ENCODE assay signal across 18 mouse cellular contexts in genomic region chr5:133218801-133219200, GRCm38 (mm10).
DNase-seq lines count a peak whose midpoint lies in the region; ATAC-seq and TF ChIP-seq lines count a peak whose summit lies in the region.
"Had no signal": no experiment of that assay in that cellular context is flagged by ENCODE, and none has a peak within 500 bp of the region (broad histone marks: within the 10 kb centered on the region; RNA-seq: fewer than 3 reads in every experiment).

No protein-coding gene starts in this region.

- 40% methylated on average over 3 of the region's 3 CpGs for WGBS in embryonic facial prominence, embryonic 11.5 days
- 58% methylated on average over 3 of the region's 3 CpGs for WGBS in embryonic facial prominence, embryonic 10.5 days

- no peaks in the 10 kb centered on the region for H3K4me1 ChIP-seq in embryonic facial prominence, embryonic 11.5 days (ENCODE audit: control insufficient read depth, insufficient read depth, low read length)
- peaks cover 4% of the 10 kb centered on the region; the same call in 1 of the 2 replicates for H3K4me1 ChIP-seq in embryonic facial prominence, embryonic 10.5 days
- H3K4me1 ChIP-seq: forebrain, embryonic 15.5 days had no signal

- ATAC-seq in embryonic facial prominence, embryonic 11.5 days (replicated peaks; ENCODE audit: insufficient number of reproducible peaks, low FRiP score, low TSS enrichment, low read depth): no peak
- ATAC-seq in granulocyte monocyte progenitor cell, adult 5-6 weeks (replicated peaks; ENCODE audit: poor library complexity, severe bottlenecking): no peak
- ATAC-seq: forebrain, embryonic 15.5 days; forebrain, postnatal 0 days had no signal

- no peaks in the 10 kb centered on the region for H3K9me3 ChIP-seq in embryonic facial prominence, embryonic 11.5 days (replicated peaks; ENCODE audit: control insufficient read depth, low read length)
- H3K9me3 ChIP-seq in embryonic facial prominence, embryonic 10.5 days: no peaks in the 10 kb centered on the region
- H3K9me3 ChIP-seq: embryonic facial prominence, embryonic 12.5 days; forebrain, embryonic 15.5 days had no signal

- peak; percentile 76 for DNase-seq in embryonic facial prominence, embryonic 11.5 days (ENCODE audit: low spot score)
- DNase-seq in embryonic facial prominence, embryonic 10.5 days (ENCODE audit: low spot score): no peak
- peak; percentile 12 for DNase-seq in brain, adult 2 months (ENCODE audit: low read depth, low spot score)
- DNase-seq in brain, embryonic 14.5 days (ENCODE audit: low read depth): peak; percentile 57
- peak; percentile 1 for DNase-seq in hindlimb bud, embryonic 11.5 days (ENCODE audit: extremely low spot score, low read depth, low spot score)
- no peak for DNase-seq in adrenal gland, postnatal 25 days
- DNase-seq: adrenal gland, adult 2 months; adrenal gland, postnatal 10 days; adrenal gland, postnatal 36 days; cerebellum, adult 11-12 months; cerebellum, adult 2 months; cerebellum, adult 9-10 months; cerebellum, postnatal 10 days; cerebellum, postnatal 25 days; forebrain, postnatal 0 days had no signal

- no peak for TF ChIP-seq CTCF in brain, embryonic 14.5 days (IDR thresholded peaks at IDR 0.05; ENCODE audit: borderline replicate concordance, extremely low read depth, insufficient read depth, insufficient read length)

- no peaks in the 10 kb centered on the region for H3K36me3 ChIP-seq in embryonic facial prominence, embryonic 11.5 days (replicated peaks; ENCODE audit: control insufficient read depth, insufficient read depth, low read depth, low read length)
- H3K36me3 ChIP-seq in embryonic facial prominence, embryonic 10.5 days (replicated peaks): no peaks in the 10 kb centered on the region
- H3K36me3 ChIP-seq: embryonic facial prominence, embryonic 12.5 days; forebrain, embryonic 15.5 days had no signal

- no peaks in the 10 kb centered on the region for H3K27me3 ChIP-seq in embryonic facial prominence, embryonic 11.5 days (ENCODE audit: control insufficient read depth, insufficient read depth, low read length)
- no peaks in the 10 kb centered on the region for H3K27me3 ChIP-seq in embryonic facial prominence, embryonic 10.5 days (replicated peaks; ENCODE audit: low read depth, poor library complexity, severe bottlenecking)
- H3K27me3 ChIP-seq: embryonic facial prominence, embryonic 12.5 days; forebrain, embryonic 15.5 days had no signal

- no peak for TF ChIP-seq POLR2A in brain, embryonic 14.5 days (IDR thresholded peaks at IDR 0.05; ENCODE audit: borderline replicate concordance, extremely low read depth, insufficient read depth, insufficient read length, poor library complexity, severe bottlenecking)

- no peak overlapping the region for H3K27ac ChIP-seq in embryonic facial prominence, embryonic 11.5 days (replicated peaks; ENCODE audit: low read depth, low read length)
- H3K27ac ChIP-seq in embryonic facial prominence, embryonic 10.5 days (replicated peaks): no peak overlapping the region
- H3K27ac ChIP-seq: embryonic facial prominence, embryonic 12.5 days; forebrain, embryonic 15.5 days had no signal

- H3K4me2 ChIP-seq in embryonic facial prominence, embryonic 11.5 days (ENCODE audit: low read depth, low read length): no peak overlapping the region
- H3K4me2 ChIP-seq: embryonic facial prominence, embryonic 12.5 days; forebrain, embryonic 15.5 days had no signal

- no peak overlapping the region for H3K4me3 ChIP-seq in embryonic facial prominence, embryonic 11.5 days (ENCODE audit: low read depth, low read length)
- no peak overlapping the region for H3K4me3 ChIP-seq in embryonic facial prominence, embryonic 10.5 days
- H3K4me3 ChIP-seq: embryonic facial prominence, embryonic 12.5 days; forebrain, embryonic 15.5 days had no signal

- no peak overlapping the region for H3K9ac ChIP-seq in embryonic facial prominence, embryonic 11.5 days (replicated peaks; ENCODE audit: low read length)
- H3K9ac ChIP-seq: embryonic facial prominence, embryonic 12.5 days; forebrain, embryonic 15.5 days; forebrain, postnatal 0 days had no signal

Comparison
In these comparisons a context has a peak if more than half of its experiments do, and no peak if none do; other contexts are left out.
1. DNase-seq: peak in embryonic facial prominence, embryonic 11.5 days (single experiment), brain, adult 2 months (single experiment), brain, embryonic 14.5 days (single experiment) and hindlimb bud, embryonic 11.5 days (single experiment); none in embryonic facial prominence, embryonic 10.5 days (single experiment) and adrenal gland, postnatal 25 days (single experiment).